Mouse (Mus musculus) erythroblast, embryonic 14.5 days (primary cell): ENCODE data around the gene Kcnmb2.

ENCODE experiments used
- GATA1 ChIP-seq: IDR thresholded peaks from 2 replicates; pipeline ENCODE4 v1.6.1; 2012; ENCODE audit warnings: low read length, inconsistent platforms, mixed read lengths
- TAL1 ChIP-seq: IDR thresholded peaks from 3 replicates; pipeline ENCODE4 v1.6.1; 2012; ENCODE audit warnings: low read length, inconsistent platforms, mixed read lengths

- TF ChIP-seq GATA1 (no peak), TAL1 (no peak)
These were observed 324.4 kb downstream of the Kcnmb2 start for GRCm38 (mm10) chr3:32226755-32227154.
